Mouse (Mus musculus): ENCODE data around the gene Oaz2. TPM values are rescaled to one million over a fixed set of nuclear protein-coding genes. Genes with fewer than 3 reads are reported as not detected.
"Not testable (repeated sequence)": the region's sequence is repeated elsewhere in the genome, so short reads cannot be mapped to it uniquely, and the experiment has no call there.

Gene Oaz2
- polyA plus RNA-seq, 1 experiment from 2014 or later, result 319 TPM

GRCm38 (mm10) chr9:65639065-65639464 is 28.7 kb upstream of the Oaz2 start:
- Histone ChIP-seq H3K4me1 (peaks cover 38% of the 10 kb centered on the region), H3K4me3 (no peak overlapping the region), H3K27ac (peak overlapping the region; percentile 56), H3K27me3 (ENCODE audit: low read depth, poor library complexity, severe bottlenecking) (no peaks in the 10 kb centered on the region), H3K9me3 (replicated peaks) (no peaks in the 10 kb centered on the region), H3K36me3 (no peaks in the 10 kb centered on the region)
- DNase-seq (ENCODE audit: low spot score), result no peak
- WGBS, result 57% methylated on average over 5 of the region's 5 CpGs

GRCm38 (mm10) chr9:65640838-65641410 is 26.9 kb upstream of the Oaz2 start:
- Histone ChIP-seq H3K4me1 (peaks cover 41% of the 10 kb centered on the region), H3K27me3 (ENCODE audit: low read depth, poor library complexity, severe bottlenecking) (no peaks in the 10 kb centered on the region), H3K27ac (peak overlapping the region; percentile 75), H3K4me3 (no peak overlapping the region), H3K36me3 (no peaks in the 10 kb centered on the region), H3K9me3 (replicated peaks) (no peaks in the 10 kb centered on the region)
- WGBS, result 4% methylated on average over 5 of the region's 5 CpGs
- DNase-seq (ENCODE audit: low spot score), result peak; percentile 50

GRCm38 (mm10) chr9:65641446-65642052 is 26.3 kb upstream of the Oaz2 start:
- Histone ChIP-seq H3K27ac (peak overlapping the region; percentile 75), H3K4me1 (peaks cover 45% of the 10 kb centered on the region), H3K9me3 (replicated peaks) (no peaks in the 10 kb centered on the region), H3K36me3 (no peaks in the 10 kb centered on the region), H3K4me3 (peak overlapping the region; percentile 22), H3K27me3 (ENCODE audit: low read depth, poor library complexity, severe bottlenecking) (no peaks in the 10 kb centered on the region)
- WGBS, result 18% methylated on average over 12 of the region's 12 CpGs
- DNase-seq (ENCODE audit: low spot score), result no peak

GRCm38 (mm10) chr9:65642546-65642945 is 25.3 kb upstream of the Oaz2 start:
- Histone ChIP-seq H3K27ac (no peak overlapping the region), H3K27me3 (ENCODE audit: low read depth, poor library complexity, severe bottlenecking) (no peaks in the 10 kb centered on the region), H3K36me3 (no peaks in the 10 kb centered on the region), H3K4me3 (no peak overlapping the region), H3K9me3 (replicated peaks) (no peaks in the 10 kb centered on the region), H3K4me1 (peaks cover 45% of the 10 kb centered on the region)
- no peak for DNase-seq (ENCODE audit: low spot score)

GRCm38 (mm10) chr9:65644960-65645359 is 22.8 kb upstream of the Oaz2 start:
- Histone ChIP-seq H3K36me3 (no peaks in the 10 kb centered on the region), H3K27me3 (ENCODE audit: low read depth, poor library complexity, severe bottlenecking) (no peaks in the 10 kb centered on the region), H3K4me1 (peaks cover 33% of the 10 kb centered on the region), H3K27ac (no peak overlapping the region), H3K9me3 (replicated peaks) (no peaks in the 10 kb centered on the region), H3K4me3 (no peak overlapping the region)
- WGBS, result 88% methylated on average over 4 of the region's 4 CpGs
- DNase-seq (ENCODE audit: low spot score), result no peak

DNA sequence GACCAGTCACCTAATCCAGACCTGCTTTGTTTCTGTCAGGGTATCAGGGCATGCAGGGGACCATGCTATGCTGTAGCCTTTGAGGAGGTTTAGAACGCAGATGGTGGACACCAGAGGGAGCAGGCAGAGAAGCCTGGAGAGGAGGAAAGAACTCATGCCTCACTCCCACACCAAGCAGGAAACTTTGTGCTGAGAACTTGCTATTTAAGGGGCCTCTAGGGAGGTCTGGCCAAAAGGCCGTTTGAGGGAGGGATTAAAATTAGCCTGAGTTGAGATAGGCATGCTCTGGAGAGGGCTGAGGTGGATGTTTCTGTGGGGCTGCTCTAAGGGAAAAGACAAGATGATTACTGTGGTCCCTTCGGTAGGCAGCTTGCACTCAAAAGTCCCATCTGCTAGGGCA is 21.8 kb upstream of the Oaz2 start:
- no peak overlapping the region for H3K27ac ChIP-seq
- H3K27me3 ChIP-seq (ENCODE audit: low read depth, poor library complexity, severe bottlenecking), result no peaks in the 10 kb centered on the region
- no peaks in the 10 kb centered on the region for H3K9me3 ChIP-seq (replicated peaks)
- 49% methylated on average over 3 of the region's 3 CpGs for WGBS
- peaks cover 22% of the 10 kb centered on the region for H3K4me1 ChIP-seq
- H3K4me3 ChIP-seq, result no peak overlapping the region
- no peaks in the 10 kb centered on the region for H3K36me3 ChIP-seq
- no peak for DNase-seq (ENCODE audit: low spot score)

DNA sequence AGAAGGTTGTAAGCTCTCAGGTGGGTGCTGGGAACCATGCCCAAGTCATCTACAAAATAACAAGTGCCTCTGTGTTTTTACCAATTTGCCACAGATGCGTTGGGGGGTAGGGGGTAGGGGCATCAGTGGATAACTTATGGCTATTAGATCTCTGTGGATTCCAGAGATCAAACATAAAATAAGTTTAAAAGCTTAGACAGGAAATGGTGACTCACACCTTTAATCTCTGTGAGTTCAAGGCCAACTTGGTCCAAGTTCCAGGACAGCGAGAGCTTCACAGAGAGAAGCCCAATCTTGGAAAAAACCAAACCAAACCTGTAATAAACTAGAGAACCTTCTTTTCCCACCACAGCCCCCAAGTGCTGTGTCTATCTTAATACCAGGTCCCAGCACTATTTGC is 21.0 kb upstream of the Oaz2 start:
- H3K4me3 ChIP-seq, result no peak overlapping the region
- DNase-seq (ENCODE audit: low spot score), result no peak
- 87% methylated on average over 2 of the region's 2 CpGs for WGBS
- H3K27ac ChIP-seq, result no peak overlapping the region
- no peaks in the 10 kb centered on the region for H3K27me3 ChIP-seq (ENCODE audit: low read depth, poor library complexity, severe bottlenecking)
- peaks cover 14% of the 10 kb centered on the region for H3K4me1 ChIP-seq
- no peaks in the 10 kb centered on the region for H3K36me3 ChIP-seq
- H3K9me3 ChIP-seq (replicated peaks), result no peaks in the 10 kb centered on the region

DNA sequence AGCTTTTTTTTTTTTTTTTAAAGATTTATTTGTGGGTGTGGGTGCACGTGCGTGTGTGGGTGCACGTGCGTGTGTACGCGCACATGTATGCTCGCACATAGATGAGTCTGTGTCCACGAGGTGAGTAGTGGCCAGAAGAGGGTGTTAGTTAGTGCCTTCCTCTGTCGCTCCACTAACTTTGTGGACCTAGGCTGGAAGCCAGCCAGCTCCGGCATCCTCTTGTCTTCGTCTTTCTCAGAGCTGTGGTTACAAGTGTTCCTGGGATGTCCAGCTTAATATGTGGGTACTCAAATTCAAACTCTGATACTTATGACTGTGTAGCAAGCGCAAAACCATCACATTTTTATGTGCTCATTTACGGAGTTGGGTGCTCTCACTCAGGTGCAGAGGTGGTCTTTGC is 19.1 kb upstream of the Oaz2 start:
- Histone ChIP-seq H3K36me3 (no peaks in the 10 kb centered on the region), H3K9me3 (replicated peaks) (no peaks in the 10 kb centered on the region), H3K4me1 (peaks cover 7% of the 10 kb centered on the region), H3K27me3 (ENCODE audit: low read depth, poor library complexity, severe bottlenecking) (no peaks in the 10 kb centered on the region), H3K27ac (no peak overlapping the region), H3K4me3 (no peak overlapping the region)
- whole genome bisulfite sequencing, result 92% methylated on average over 13 of the region's 13 CpGs
- no peak for DNase-seq (ENCODE audit: low spot score)

- no peak for DNase-seq (ENCODE audit: low spot score)
- H3K27ac ChIP-seq, result no peak overlapping the region
- no peaks in the 10 kb centered on the region for H3K36me3 ChIP-seq
- peaks cover 7% of the 10 kb centered on the region for H3K4me1 ChIP-seq
- no peaks in the 10 kb centered on the region for H3K9me3 ChIP-seq (replicated peaks)
- H3K27me3 ChIP-seq (ENCODE audit: low read depth, poor library complexity, severe bottlenecking), result no peaks in the 10 kb centered on the region
- 56% methylated on average over 1 of the region's 1 CpGs for WGBS
- no peak overlapping the region for H3K4me3 ChIP-seq
Measured at GRCm38 (mm10) chr9:65649997-65650396, 17.8 kb upstream of the Oaz2 start.

GRCm38 (mm10) chr9:65651957-65652356 is 15.8 kb upstream of the Oaz2 start:
- not testable (repeated sequence) for H3K4me1 ChIP-seq; H3K9me3 ChIP-seq (replicated peaks); DNase-seq (ENCODE audit: low spot score); H3K27ac ChIP-seq; H3K4me3 ChIP-seq; H3K27me3 ChIP-seq (ENCODE audit: low read depth, poor library complexity, severe bottlenecking); H3K36me3 ChIP-seq
- 96% methylated on average over 1 of the region's 1 CpGs for WGBS

- DNase-seq (ENCODE audit: low spot score), result no peak
- H3K27me3 ChIP-seq (ENCODE audit: low read depth, poor library complexity, severe bottlenecking), result no peaks in the 10 kb centered on the region
- no peak overlapping the region for H3K4me3 ChIP-seq
- no peak overlapping the region for H3K27ac ChIP-seq
- H3K9me3 ChIP-seq (replicated peaks), result no peaks in the 10 kb centered on the region
- H3K4me1 ChIP-seq, result no peaks in the 10 kb centered on the region; the same call in 1 of the 2 replicates
- H3K36me3 ChIP-seq, result no peaks in the 10 kb centered on the region
- WGBS, result 95% methylated on average over 4 of the region's 4 CpGs
Measured at GRCm38 (mm10) chr9:65653741-65654140, 14.1 kb upstream of the Oaz2 start.

DNA sequence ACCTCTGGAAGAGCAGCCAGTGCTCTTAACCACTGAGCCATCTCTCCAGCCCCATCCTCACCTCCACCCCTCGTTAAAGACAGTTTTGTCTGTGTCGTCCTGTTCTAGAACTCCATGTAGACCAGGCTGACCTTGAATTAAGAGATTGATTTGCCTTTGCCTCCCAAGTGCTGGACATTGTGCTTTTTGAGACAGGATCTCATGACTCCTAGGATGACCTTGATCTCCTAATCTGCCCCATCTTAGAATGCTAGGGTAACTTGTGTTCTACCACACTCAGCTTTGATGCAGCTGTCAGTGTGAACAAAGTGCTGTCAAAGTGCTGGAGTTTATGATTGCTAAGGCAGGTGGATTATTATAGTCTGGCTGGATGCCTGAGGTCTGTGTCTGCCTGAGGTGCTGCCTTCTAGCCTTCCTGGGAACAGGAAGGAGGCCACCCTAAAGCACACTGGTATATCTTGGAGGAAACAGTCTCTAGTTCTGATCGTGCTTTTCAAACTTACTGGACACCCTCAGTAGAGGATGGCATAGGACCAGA is 13.0 kb upstream of the Oaz2 start:
- no peaks in the 10 kb centered on the region for H3K9me3 ChIP-seq (replicated peaks)
- H3K27me3 ChIP-seq (ENCODE audit: low read depth, poor library complexity, severe bottlenecking), result no peaks in the 10 kb centered on the region
- DNase-seq (ENCODE audit: low spot score), result no peak
- 89% methylated on average over 3 of the region's 3 CpGs for WGBS
- no peak overlapping the region for H3K27ac ChIP-seq
- no peaks in the 10 kb centered on the region for H3K4me1 ChIP-seq
- no peaks in the 10 kb centered on the region for H3K36me3 ChIP-seq
- no peak overlapping the region for H3K4me3 ChIP-seq

- H3K27ac ChIP-seq, result no peak overlapping the region
- H3K36me3 ChIP-seq, result no peaks in the 10 kb centered on the region
- no peaks in the 10 kb centered on the region for H3K27me3 ChIP-seq (ENCODE audit: low read depth, poor library complexity, severe bottlenecking)
- no peak overlapping the region for H3K4me3 ChIP-seq
- no peaks in the 10 kb centered on the region for H3K9me3 ChIP-seq (replicated peaks)
- 85% methylated on average over 8 of the region's 8 CpGs for WGBS
- H3K4me1 ChIP-seq, result no peaks in the 10 kb centered on the region
- DNase-seq (ENCODE audit: low spot score), result no peak
Measured at GRCm38 (mm10) chr9:65655540-65655939, 12.3 kb upstream of the Oaz2 start.

DNA sequence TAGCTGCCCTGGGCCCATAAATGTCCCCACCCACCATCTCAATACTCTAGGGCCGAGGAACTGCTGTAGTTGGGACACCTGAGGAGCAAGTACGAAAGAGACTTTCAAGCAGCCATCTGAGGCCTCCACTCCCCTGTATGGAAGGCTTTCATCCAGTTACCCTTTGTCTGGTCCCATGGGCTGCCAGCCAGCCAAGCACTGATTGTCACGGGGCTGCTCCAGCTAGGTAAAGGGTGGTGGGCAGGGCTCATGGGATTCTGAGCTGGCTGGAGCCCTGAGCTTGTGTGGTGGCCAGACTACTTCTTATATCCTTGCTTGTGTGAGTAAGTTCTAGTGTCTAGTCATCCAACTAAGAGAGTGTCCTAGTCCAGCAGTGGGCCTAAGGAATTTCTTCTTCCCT is 10.6 kb upstream of the Oaz2 start:
- Histone ChIP-seq H3K4me1 (no peaks in the 10 kb centered on the region), H3K9me3 (replicated peaks) (no peaks in the 10 kb centered on the region), H3K36me3 (no peaks in the 10 kb centered on the region), H3K27ac (no peak overlapping the region), H3K4me3 (no peak overlapping the region), H3K27me3 (ENCODE audit: low read depth, poor library complexity, severe bottlenecking) (no peaks in the 10 kb centered on the region)
- WGBS, result 89% methylated on average over 3 of the region's 3 CpGs
- DNase-seq (ENCODE audit: low spot score), result no peak

Measured in limb, embryonic 10.5 days (tissue).